Mouse (Mus musculus): ENCODE measurements at regions not wholly inside any gene's neighbourhood (a gene's known extent, or its start where the extent isn't known, plus 50 kb on each side); places are given as distances from the start of the nearest gene placed in this dataset.

- no peak for TF ChIP-seq CTCF (IDR thresholded peaks at IDR 0.05; ENCODE audit: insufficient read depth, low read length)
- no peak for TF ChIP-seq POLR2A (IDR thresholded peaks at IDR 0.05; ENCODE audit: borderline replicate concordance, extremely low read depth, low read depth, low read length)
These were observed 70.2 kb upstream of the Zfp280d start for GRCm38 (mm10) chr9:72204357-72204905.
